Mouse (Mus musculus): Measurements from ENCODE around the gene Mcf2. TPM values are rescaled to one million over a fixed set of nuclear protein-coding genes. Genes with fewer than 3 reads are reported as not detected.

The Mcf2 gene
- 0.04 and 0.10 TPM in 2 replicates for polyA plus RNA-seq (2016; fragmentation: Nextera tagmentation; extraction: Ambion mirVana)

DNA sequence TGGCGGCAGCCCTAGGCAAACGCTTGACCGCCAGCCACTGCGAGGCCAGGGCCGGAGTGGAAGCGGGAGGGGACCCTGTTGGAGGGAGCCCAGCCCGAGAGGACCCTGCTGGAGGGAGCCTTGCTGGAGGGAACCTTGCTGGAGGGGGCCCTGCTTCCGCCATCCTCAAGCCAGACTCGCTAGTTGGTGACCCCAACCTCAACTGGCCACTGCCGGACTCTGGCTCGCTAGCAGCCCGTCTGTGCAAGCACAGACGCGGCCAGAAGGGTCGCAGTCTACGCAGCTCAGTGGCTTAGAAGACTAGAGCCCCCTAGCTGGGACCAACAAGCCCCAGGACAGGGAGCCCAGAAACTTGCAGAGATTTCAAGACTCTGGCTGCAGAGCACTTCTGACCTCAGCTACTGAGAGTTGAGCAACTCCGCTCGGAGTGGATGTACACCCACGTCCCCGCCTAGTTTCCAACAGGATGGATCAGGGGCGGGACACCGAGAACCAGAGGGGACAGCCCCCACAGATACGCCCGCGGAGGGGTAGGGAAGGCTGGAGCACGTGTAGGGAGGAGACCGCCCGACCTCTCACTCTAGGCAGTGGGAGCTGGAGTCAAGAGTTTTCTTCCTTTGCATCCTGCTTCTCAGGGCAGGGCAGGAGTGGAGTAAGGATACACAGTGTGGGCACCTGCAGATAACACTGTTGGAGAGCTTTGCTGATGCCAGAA is at the start of gene Mcf2:
Mcf2 (minus strand) TSS at position 346 of the 715 bp plus-strand sequence.
- Histone ChIP-seq H3K9me3 (replicated peaks) (no peaks in the 10 kb centered on the region), H3K27ac (0 out of 2 replicates have a peak within 1 kb of the TSS, but pooled peaks have one; percentile 19), H3K27me3 (ENCODE audit: low read depth, poor library complexity, severe bottlenecking) (peaks cover 40% of the 10 kb centered on the region), H3K4me3 (peak within 1 kb of the TSS; percentile 42), H3K4me1 (0 out of 2 replicates have a peak, but pooled peaks cover 3% of the 10 kb centered on the region), H3K36me3 (no peaks in the 10 kb centered on the region)
- peak; percentile 54 for DNase-seq (ENCODE audit: low spot score)
- WGBS = 10% methylated on average over 28 of the region's 28 CpGs

DNA sequence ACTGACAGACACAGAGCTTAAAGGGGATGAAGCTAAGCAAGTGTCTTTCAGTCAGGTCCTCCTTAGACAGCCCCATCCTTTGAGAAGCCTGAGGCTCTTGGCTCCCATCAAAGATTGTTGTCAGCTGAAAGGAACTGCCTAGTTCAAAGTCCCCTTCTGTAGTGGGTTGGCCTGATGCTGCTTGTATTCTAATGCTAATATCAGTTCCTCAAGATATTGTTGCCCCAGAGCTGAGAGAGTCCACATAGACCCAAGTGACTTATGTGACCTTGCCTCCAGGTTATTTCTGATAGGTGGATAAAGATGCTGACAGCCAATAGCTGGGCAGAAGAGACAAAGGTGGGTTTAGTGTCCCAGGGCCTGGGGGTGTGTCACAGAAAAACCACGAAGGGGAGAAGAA is 8.8 kb upstream of the Mcf2 start:
- Histone ChIP-seq H3K27ac (no peak overlapping the region), H3K4me3 (no peak overlapping the region), H3K36me3 (no peaks in the 10 kb centered on the region), H3K27me3 (ENCODE audit: low read depth, poor library complexity, severe bottlenecking) (no peaks in the 10 kb centered on the region), H3K4me1 (no peaks in the 10 kb centered on the region), H3K9me3 (replicated peaks) (no peaks in the 10 kb centered on the region)
- DNase-seq (ENCODE audit: low spot score) = no peak
- 35% methylated on average over 1 of the region's 1 CpGs for WGBS

- Histone ChIP-seq H3K27me3 (ENCODE audit: low read depth, poor library complexity, severe bottlenecking) (peaks cover 24% of the 10 kb centered on the region), H3K4me1 (0 out of 2 replicates have a peak, but pooled peaks cover 3% of the 10 kb centered on the region), H3K27ac (no peak overlapping the region), H3K4me3 (no peak overlapping the region), H3K9me3 (replicated peaks) (no peaks in the 10 kb centered on the region), H3K36me3 (no peaks in the 10 kb centered on the region)
- WGBS = 50% methylated on average over 3 of the region's 3 CpGs
- no peak for DNase-seq (ENCODE audit: low spot score)
These were observed 3.7 kb upstream of the Mcf2 start for GRCm38 (mm10) chrX:60182611-60183010.

DNA sequence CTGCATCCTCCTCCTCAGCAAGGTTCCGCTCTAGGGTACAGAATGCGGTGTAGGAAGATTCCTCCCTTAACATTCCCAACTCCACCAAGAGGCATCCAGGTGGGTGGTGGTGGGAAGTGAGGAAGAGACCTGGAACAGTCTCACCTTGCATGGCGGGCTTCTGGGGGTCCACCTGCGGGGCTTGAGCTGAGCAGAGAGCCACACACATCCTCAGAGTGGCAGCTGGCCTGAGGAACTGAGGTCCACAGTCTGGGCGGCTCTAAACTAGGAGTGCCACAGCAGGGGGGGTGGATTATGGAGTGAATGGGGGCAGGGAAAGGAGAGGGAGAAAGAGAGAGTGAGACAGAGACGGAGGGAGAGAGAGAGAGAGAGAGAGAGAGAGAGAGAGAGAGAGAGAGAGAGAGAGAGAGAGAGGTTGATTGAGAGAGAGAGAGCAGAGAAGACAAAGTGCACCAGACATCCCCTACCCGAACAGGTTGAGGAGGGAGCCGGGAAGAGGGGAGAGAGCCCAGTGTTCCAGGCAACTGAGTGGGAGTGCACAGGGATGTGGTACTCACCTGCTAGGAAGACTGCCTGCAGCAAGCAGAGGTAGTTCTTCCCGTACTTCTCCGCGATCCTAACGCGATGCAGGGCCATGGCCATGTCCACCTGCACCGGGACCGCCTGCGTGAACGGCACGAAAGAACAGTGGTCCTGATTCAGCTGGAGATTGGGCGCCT is 705 bp downstream of the Mcf2 start:
- Histone ChIP-seq H3K27ac (0 out of 2 replicates have a peak overlapping the region, but pooled peaks have one; percentile 19), H3K36me3 (no peaks in the 10 kb centered on the region), H3K27me3 (ENCODE audit: low read depth, poor library complexity, severe bottlenecking) (peaks cover 40% of the 10 kb centered on the region), H3K4me1 (0 out of 2 replicates have a peak, but pooled peaks cover 3% of the 10 kb centered on the region), H3K4me3 (peak overlapping the region; percentile 42), H3K9me3 (replicated peaks) (no peaks in the 10 kb centered on the region)
- no peak for DNase-seq (ENCODE audit: low spot score)
- WGBS = 11% methylated on average over 18 of the region's 19 CpGs

GRCm38 (mm10) chrX:60170106-60170505 is 8.8 kb downstream of the Mcf2 start:
- no peaks in the 10 kb centered on the region for H3K36me3 ChIP-seq
- no peaks in the 10 kb centered on the region for H3K9me3 ChIP-seq (replicated peaks)
- no peak overlapping the region for H3K4me3 ChIP-seq
- no peaks in the 10 kb centered on the region for H3K27me3 ChIP-seq (ENCODE audit: low read depth, poor library complexity, severe bottlenecking)
- no peaks in the 10 kb centered on the region for H3K4me1 ChIP-seq
- H3K27ac ChIP-seq = no peak overlapping the region
- WGBS = 88% methylated on average over 5 of the region's 5 CpGs
- no peak for DNase-seq (ENCODE audit: low spot score)

DNA sequence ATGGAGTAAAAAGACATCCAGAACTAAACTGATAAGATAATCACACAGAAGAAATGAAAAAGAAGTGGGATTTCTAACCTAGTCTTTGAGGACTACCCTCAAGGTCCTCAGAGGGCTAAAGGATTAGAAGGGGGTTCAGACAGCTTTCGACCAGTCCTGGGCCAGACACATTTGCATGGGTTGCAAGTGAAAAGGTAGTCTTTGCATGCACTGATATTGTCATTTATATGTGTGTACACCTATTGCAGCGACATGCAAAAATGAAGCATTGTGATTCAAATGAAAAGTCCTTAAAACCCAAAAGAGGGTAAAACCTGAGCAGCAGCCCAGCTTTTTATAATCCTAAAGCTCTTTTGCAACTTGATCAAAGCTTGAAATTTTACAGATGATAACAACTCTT is 9.4 kb downstream of the Mcf2 start:
- no peak overlapping the region for H3K27ac ChIP-seq
- no peaks in the 10 kb centered on the region for H3K9me3 ChIP-seq (replicated peaks)
- H3K36me3 ChIP-seq = no peaks in the 10 kb centered on the region
- 80% methylated on average over 2 of the region's 2 CpGs for WGBS
- no peak for DNase-seq (ENCODE audit: low spot score)
- H3K4me1 ChIP-seq = no peaks in the 10 kb centered on the region
- no peaks in the 10 kb centered on the region for H3K27me3 ChIP-seq (ENCODE audit: low read depth, poor library complexity, severe bottlenecking)
- no peak overlapping the region for H3K4me3 ChIP-seq

DNA sequence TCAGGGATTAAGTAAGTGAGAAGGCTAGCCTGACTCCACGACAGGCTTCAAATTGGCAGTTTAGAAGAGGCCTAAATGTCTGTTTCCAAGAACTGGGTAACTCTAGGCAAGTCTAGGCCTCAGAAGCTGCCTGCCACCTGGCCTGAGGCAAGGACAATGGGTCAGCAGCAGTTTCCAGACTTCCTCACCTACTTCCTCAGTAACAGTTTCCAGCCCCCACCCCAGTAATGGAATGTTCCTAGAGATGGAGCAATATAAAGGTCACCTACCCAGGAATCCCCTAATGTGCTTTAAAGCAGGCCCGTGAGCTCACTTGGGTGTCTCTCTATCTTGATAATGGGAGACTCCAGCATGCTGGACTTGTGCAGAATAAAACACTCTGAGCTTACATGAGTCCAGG is 10.1 kb downstream of the Mcf2 start:
- Histone ChIP-seq H3K27me3 (ENCODE audit: low read depth, poor library complexity, severe bottlenecking) (no peaks in the 10 kb centered on the region), H3K36me3 (no peaks in the 10 kb centered on the region), H3K27ac (no peak overlapping the region), H3K9me3 (replicated peaks) (no peaks in the 10 kb centered on the region), H3K4me1 (no peaks in the 10 kb centered on the region), H3K4me3 (no peak overlapping the region)
- 86% methylated on average over 2 of the region's 2 CpGs for WGBS
- DNase-seq (ENCODE audit: low spot score) = no peak

- Histone ChIP-seq H3K4me3 (0 out of 2 replicates have a peak overlapping the region, but pooled peaks have one; percentile 10), H3K36me3 (no peaks in the 10 kb centered on the region), H3K27me3 (ENCODE audit: low read depth, poor library complexity, severe bottlenecking) (0 out of 2 replicates have a peak, but pooled peaks cover 3% of the 10 kb centered on the region), H3K27ac (no peak overlapping the region), H3K4me1 (no peaks in the 10 kb centered on the region), H3K9me3 (replicated peaks) (no peaks in the 10 kb centered on the region)
- WGBS = 10% methylated on average over 13 of the region's 13 CpGs
- DNase-seq (ENCODE audit: low spot score) = peak; percentile 26
These were observed 31.5 kb downstream of the Mcf2 start for GRCm38 (mm10) chrX:60147268-60147974.

DNA sequence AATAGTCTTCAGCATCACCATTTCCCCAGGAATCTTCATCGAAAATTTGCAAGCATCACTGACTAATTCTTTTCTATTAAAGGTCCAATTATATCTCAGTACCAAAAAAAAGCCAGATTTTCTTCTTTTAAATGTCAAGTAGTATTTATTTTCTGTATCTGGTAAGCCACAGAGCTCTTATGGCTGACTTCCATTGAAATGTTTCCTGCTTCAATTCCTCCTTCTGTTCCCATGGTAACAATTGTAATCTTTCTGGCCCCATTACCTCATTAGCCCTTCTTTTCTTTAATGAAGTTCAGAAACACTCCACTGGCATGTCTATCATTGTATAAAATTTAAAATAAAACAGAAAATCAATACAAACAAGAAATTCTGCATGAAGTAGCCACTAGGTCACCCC is 103.5 kb downstream of the Mcf2 start:
- no peak for DNase-seq (ENCODE audit: low spot score)
- no peaks in the 10 kb centered on the region for H3K27me3 ChIP-seq (ENCODE audit: low read depth, poor library complexity, severe bottlenecking)
- 97% methylated on average over 1 of the region's 1 CpGs for WGBS
- H3K9me3 ChIP-seq (replicated peaks) = no peaks in the 10 kb centered on the region
- no peak overlapping the region for H3K27ac ChIP-seq
- no peaks in the 10 kb centered on the region for H3K36me3 ChIP-seq
- H3K4me1 ChIP-seq = no peaks in the 10 kb centered on the region
- H3K4me3 ChIP-seq = no peak overlapping the region

DNA sequence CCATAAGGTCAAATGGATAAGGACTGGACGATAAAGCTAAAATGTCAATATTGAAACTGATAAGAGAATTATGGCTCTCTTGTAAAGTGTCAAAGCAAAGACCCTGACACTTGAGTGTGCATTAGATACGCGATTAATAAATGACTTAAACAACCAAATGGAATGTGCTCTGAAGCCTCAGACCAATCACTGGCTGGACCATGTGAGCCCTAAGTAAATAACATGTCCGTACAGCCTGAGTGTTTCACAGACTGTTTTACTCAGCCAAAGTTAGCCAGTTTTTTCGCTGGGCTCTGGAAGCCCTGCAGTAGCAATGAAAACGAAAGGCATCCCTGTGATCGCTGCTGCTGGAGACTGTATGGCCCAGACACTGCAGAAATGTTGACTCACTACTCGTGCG is 123.7 kb downstream of the Mcf2 start:
- WGBS = 93% methylated on average over 9 of the region's 9 CpGs
- H3K9me3 ChIP-seq (replicated peaks) = no peaks in the 10 kb centered on the region
- no peak for DNase-seq (ENCODE audit: low spot score)
- no peaks in the 10 kb centered on the region for H3K27me3 ChIP-seq (ENCODE audit: low read depth, poor library complexity, severe bottlenecking)
- no peaks in the 10 kb centered on the region for H3K36me3 ChIP-seq
- H3K4me3 ChIP-seq = no peak overlapping the region
- no peak overlapping the region for H3K27ac ChIP-seq
- H3K4me1 ChIP-seq = no peaks in the 10 kb centered on the region

DNA sequence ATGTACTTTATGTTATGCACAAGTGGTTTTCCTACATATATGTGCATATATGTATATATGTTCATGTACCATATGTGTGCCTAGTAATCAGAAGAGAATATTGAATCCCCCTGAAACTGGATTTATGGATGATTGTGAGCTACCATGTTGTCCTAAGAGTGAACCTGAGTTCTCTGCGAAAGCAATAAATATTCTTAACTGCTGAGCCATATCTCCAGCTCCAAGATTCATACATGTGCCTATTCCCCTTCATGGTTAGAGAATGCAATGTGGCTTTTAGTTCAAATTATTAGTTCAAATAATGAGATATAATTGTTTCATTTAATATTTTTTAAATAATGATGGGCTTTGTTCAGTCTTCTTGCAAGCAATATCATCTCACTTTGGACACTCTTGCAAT is 124.1 kb downstream of the Mcf2 start:
- H3K27ac ChIP-seq = no peak overlapping the region

DNA sequence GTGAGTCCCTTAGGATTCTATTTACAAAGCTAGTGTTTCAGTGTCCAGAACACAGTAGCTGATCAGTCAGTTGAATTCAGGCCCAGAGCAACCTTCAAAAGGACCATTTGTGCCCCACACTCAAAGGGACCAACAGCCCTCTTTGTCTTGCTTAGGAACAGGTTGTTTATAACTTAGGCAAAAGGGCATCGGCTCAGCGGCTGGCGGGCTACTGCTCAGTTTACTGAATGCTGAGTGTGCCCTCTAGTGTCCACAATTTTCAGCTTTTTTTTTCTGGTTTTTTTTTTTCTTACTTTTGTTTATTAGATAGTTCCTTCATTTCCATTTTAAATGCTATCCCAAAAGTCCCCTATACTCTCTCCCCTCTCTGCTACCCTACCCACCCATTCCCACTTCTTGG is 152.2 kb downstream of the Mcf2 start:
- H3K27ac ChIP-seq = no peak overlapping the region
- no peaks in the 10 kb centered on the region for H3K9me3 ChIP-seq (replicated peaks)
- H3K4me1 ChIP-seq = no peaks in the 10 kb centered on the region
- whole genome bisulfite sequencing = 14% methylated on average over 3 of the region's 3 CpGs
- no peaks in the 10 kb centered on the region for H3K27me3 ChIP-seq (ENCODE audit: low read depth, poor library complexity, severe bottlenecking)
- DNase-seq (ENCODE audit: low spot score) = peak; percentile 31
- no peak overlapping the region for H3K4me3 ChIP-seq
- H3K36me3 ChIP-seq = no peaks in the 10 kb centered on the region

More for the DNA sequence above, 124.1 kb downstream of the Mcf2 start:
- WGBS = 93% methylated on average over 1 of the region's 1 CpGs
- no peaks in the 10 kb centered on the region for H3K4me1 ChIP-seq
- H3K27me3 ChIP-seq (ENCODE audit: low read depth, poor library complexity, severe bottlenecking) = no peaks in the 10 kb centered on the region
- no peak for DNase-seq (ENCODE audit: low spot score)
- no peaks in the 10 kb centered on the region for H3K36me3 ChIP-seq
- H3K4me3 ChIP-seq = no peak overlapping the region
- H3K9me3 ChIP-seq (replicated peaks) = no peaks in the 10 kb centered on the region

GRCm38 (mm10) chrX:60021595-60021994 is 157.3 kb downstream of the Mcf2 start:
- no peaks in the 10 kb centered on the region for H3K36me3 ChIP-seq
- H3K4me3 ChIP-seq = no peak overlapping the region
- no peaks in the 10 kb centered on the region for H3K9me3 ChIP-seq (replicated peaks)
- H3K27ac ChIP-seq = no peak overlapping the region
- H3K4me1 ChIP-seq = no peaks in the 10 kb centered on the region
- WGBS = 86% methylated on average over 2 of the region's 2 CpGs
- H3K27me3 ChIP-seq (ENCODE audit: low read depth, poor library complexity, severe bottlenecking) = no peaks in the 10 kb centered on the region
- DNase-seq (ENCODE audit: low spot score) = no peak
